Mouse (Mus musculus) midbrain, embryonic 14.5 days (tissue): ENCODE data around the gene Olfr816. TPM values are rescaled to one million over a fixed set of nuclear protein-coding genes. Genes with fewer than 3 reads are reported as not detected.
"Not testable (repeated sequence)": the region's sequence is repeated elsewhere in the genome, so short reads cannot be mapped to it uniquely, and the experiment has no call there.

Experiments used
- ATAC-seq: fragments of 200-750 bp; cut with Nextera tagmentation; 2 replicates; pipeline ENCODE4 v1.8.0; 2017; ENCODE audit warnings: moderate number of reproducible peaks, moderate library complexity; ENCODE audit not compliant: low FRiP score, low TSS enrichment
- DNase-seq: peaks from one replicate; pipeline ENCODE4 v3.0.0-alpha.2; 2015
- H3K27ac ChIP-seq: fragments of 300-500 bp; sonication (generic); replicated peaks from 2 replicates; pipeline ENCODE4 v1.5.1; 2014; ENCODE audit warnings: mild to moderate bottlenecking, low read depth, low read length, moderate library complexity
- H3K27me3 ChIP-seq: fragments of 300-500 bp; sonication (generic); 2 replicates; pipeline ENCODE4 v1.6.1; 2014; ENCODE audit warnings: low read length, control low read depth, mixed read lengths; ENCODE audit not compliant: control insufficient read depth, insufficient read depth
- H3K36me3 ChIP-seq: fragments of 300-500 bp; sonication (generic); 2 replicates; pipeline ENCODE4 v1.6.1; 2014; ENCODE audit warnings: low read length, control low read depth; ENCODE audit not compliant: control insufficient read depth, insufficient read depth
- H3K4me1 ChIP-seq: fragments of 300-500 bp; sonication (generic); 2 replicates; pipeline ENCODE4 v1.6.1; 2014; ENCODE audit warnings: mild to moderate bottlenecking, antibody characterized with exemption, low read length, control low read depth; ENCODE audit not compliant: control insufficient read depth, insufficient read depth
- H3K4me2 ChIP-seq: fragments of 300-500 bp; sonication (generic); 2 replicates; pipeline ENCODE4 v1.6.1; 2014; ENCODE audit warnings: mild to moderate bottlenecking, low read length, moderate library complexity
- H3K4me3 ChIP-seq: fragments of 300-500 bp; sonication (generic); replicated peaks from 2 replicates; pipeline ENCODE4 v1.5.1; 2014; ENCODE audit warnings: low read depth, low read length
- H3K9ac ChIP-seq: fragments of 300-500 bp; sonication (generic); replicated peaks from 2 replicates; pipeline ENCODE4 v1.6.1; 2014; ENCODE audit warnings: mild to moderate bottlenecking, low read length, moderate library complexity
- H3K9me3 ChIP-seq: fragments of 300-500 bp; sonication (generic); 2 replicates; pipeline ENCODE4 v1.6.1; 2016; ENCODE audit warnings: low read length, control low read depth, mixed read lengths; ENCODE audit not compliant: control insufficient read depth
- WGBS: fragments of 180-500 bp; shearing (Covaris S2); extraction: QIAGEN DNeasy Blood & Tissue Kit; methylation state at CpG from one replicate; pipeline ENCODE4 v1.1.7; 2014; 5-methylcytosine and 5-hydroxymethylcytosine counted together
- polyA plus RNA-seq: library from polyadenylated mRNA; unstranded; fragments of >200 nt; fragmentation: Nextera tagmentation; extraction: Ambion mirVana; gene quantifications from 2 replicates; pipeline ENCODE4 v1.2.1, GENCODE M21; 2014

The Olfr816 gene
- not detected in 2 replicates for polyA plus RNA-seq

DNA sequence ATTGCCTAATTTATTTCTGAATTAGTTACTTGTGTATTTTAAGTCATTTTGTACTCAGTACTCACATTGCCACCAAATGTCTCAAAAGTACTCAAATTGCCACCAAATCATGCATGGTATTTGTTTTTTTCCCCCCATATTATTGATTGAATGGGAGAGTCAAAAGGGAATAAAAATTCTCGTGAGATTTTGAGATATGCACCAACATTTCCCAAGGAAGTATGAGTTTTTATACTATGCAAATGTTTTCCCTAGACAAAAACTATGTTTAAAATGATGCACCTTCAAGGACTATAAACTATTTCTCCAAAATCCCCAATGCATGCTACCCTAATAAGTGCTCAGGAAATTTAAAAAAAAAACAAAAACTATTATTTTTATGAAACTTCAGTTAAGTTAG is at the start of gene Olfr816:
Gene Olfr816, minus strand, starts transcription at position 101 of the 400 bp plus-strand sequence.
- Histone ChIP-seq H3K27me3 (no peaks in the 10 kb centered on the region), H3K4me1 (no peaks in the 10 kb centered on the region), H3K9ac (no peak within 1 kb of the TSS), H3K9me3 (no peaks in the 10 kb centered on the region), H3K4me2 (no peak within 1 kb of the TSS), H3K36me3 (no peaks in the 10 kb centered on the region), H3K4me3 (no peak within 1 kb of the TSS), H3K27ac (no peak within 1 kb of the TSS)
- WGBS = 71% methylated on average over 1 of the region's 1 CpGs
- DNase-seq (no peak), ATAC-seq (no peak)

DNA sequence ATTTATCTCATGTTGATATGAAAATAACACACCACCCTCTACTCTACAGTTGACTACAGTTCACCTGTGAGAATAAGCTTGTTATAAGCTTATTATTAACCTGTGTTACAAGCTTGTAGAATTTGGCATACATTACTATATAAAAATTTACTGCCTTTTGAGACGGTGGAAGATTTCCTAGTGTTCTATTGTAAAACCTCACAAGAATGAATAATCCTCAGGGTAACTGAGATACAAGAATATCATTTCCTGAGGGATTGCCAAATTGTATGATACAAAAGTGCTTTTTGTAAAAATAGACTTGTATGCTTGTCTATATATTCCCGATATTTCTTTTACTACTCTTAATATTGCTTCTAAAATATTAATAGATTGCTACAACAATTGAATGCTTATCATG is 33.6 kb upstream of the Olfr816 start, which contains the start of gene Olfr818:
Gene Olfr818, minus strand, starts transcription at position 101 of the 400 bp plus-strand sequence.
- ATAC-seq (no peak), DNase-seq (no peak)
- Histone ChIP-seq H3K4me1 (no peaks in the 10 kb centered on the region), H3K27ac (no peak within 1 kb of the TSS), H3K36me3 (no peaks in the 10 kb centered on the region), H3K9ac (no peak within 1 kb of the TSS), H3K27me3 (no peaks in the 10 kb centered on the region), H3K4me3 (no peak within 1 kb of the TSS), H3K4me2 (no peak within 1 kb of the TSS), H3K9me3 (no peaks in the 10 kb centered on the region)
- WGBS = 93% methylated on average over 2 of the region's 2 CpGs

GRCm38 (mm10) chr10:129905767-129906166 is 9.6 kb downstream of the Olfr816 start, which contains the start of gene Olfr815:
Olfr815 (minus strand) TSS chr10:129905867.
- not testable (repeated sequence) for DNase-seq, H3K9ac ChIP-seq
- WGBS = no CpG with 5 or more reads among the region's 1 CpGs

DNA sequence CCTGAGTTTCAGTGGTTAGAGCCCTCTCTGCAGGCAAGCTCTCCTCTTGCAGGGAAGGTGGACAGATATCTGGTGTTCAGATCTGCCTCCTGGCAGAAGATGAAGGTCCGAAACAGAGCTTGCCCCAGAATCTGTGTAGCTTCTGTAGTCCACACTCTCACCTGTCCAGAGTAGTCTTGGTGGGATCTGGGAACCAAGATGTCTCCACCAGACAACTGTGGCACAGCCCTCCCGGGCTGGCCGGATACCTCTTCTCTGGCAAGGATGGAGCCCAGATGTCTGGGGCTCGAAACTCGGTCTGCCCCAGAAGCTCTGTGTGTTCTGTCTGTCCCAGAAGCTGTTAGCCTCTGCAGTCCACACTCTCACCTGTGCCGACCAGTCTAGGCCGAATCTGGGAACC is 29.5 kb downstream of the Olfr816 start:
- WGBS = 94% methylated on average over 7 of the region's 7 CpGs
- Histone ChIP-seq H3K4me3 (no peak overlapping the region), H3K4me1 (no peaks in the 10 kb centered on the region), H3K9ac (no peak overlapping the region), H3K36me3 (no peaks in the 10 kb centered on the region), H3K27ac (no peak overlapping the region), H3K4me2 (no peak overlapping the region), H3K27me3 (no peaks in the 10 kb centered on the region), H3K9me3 (no peaks in the 10 kb centered on the region)
- DNase-seq (no peak), ATAC-seq (no peak)

More at GRCm38 (mm10) chr10:129905767-129906166, 9.6 kb downstream of the Olfr816 start, which contains the start of gene Olfr815:
- H3K27me3 ChIP-seq, ATAC-seq, H3K4me2 ChIP-seq, H3K4me3 ChIP-seq, H3K9me3 ChIP-seq, H3K4me1 ChIP-seq, H3K27ac ChIP-seq, H3K36me3 ChIP-seq: not testable (repeated sequence)

DNA sequence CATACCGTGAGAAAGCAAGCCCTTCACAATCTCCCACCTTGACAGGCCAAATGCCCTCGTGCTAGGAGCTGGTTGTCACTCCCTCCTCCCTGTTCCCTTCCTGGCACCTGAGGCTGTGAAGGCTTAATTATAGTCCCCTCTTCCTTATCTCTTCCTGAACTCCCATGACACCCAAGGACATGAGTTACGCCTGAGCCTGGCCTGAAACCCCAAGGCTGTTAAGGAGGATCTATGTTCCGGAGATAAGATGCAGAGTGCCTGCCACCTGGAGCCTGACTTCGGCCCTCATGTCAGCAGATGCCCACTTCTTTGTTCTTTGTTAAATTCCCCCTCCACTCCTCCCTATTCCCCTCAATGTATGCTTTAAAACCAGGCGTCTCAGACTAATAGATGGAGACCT is 29.9 kb downstream of the Olfr816 start:
- not testable (repeated sequence) for ATAC-seq, H3K4me3 ChIP-seq, H3K36me3 ChIP-seq, H3K4me1 ChIP-seq, H3K9me3 ChIP-seq, H3K9ac ChIP-seq, H3K27me3 ChIP-seq, DNase-seq, H3K4me2 ChIP-seq, H3K27ac ChIP-seq
- WGBS = 89% methylated on average over 6 of the region's 6 CpGs

DNA sequence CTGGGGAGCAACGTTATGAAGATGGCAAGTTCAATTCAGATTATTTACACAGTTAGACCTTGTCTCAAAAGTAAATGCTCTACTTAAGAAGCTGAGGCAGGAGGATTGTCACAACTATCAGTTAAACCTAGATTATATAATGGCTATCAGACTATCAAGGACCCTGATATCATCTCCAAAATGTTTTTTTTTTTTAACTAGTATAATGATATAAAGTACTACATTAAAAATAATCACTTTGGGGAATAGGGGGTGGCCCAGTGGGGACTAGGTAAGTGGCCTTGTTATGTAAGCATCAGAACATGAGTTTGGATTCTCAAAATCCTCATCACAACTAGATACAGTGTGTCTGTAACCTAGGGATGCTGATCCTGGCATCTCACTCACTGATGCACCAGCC is 35.6 kb downstream of the Olfr816 start, which contains the start of gene Olfr814:
Gene Olfr814, minus strand, starts transcription at position 101 of the 400 bp plus-strand sequence.
- H3K4me3 ChIP-seq, H3K4me1 ChIP-seq, ATAC-seq, H3K27ac ChIP-seq, H3K9ac ChIP-seq, H3K27me3 ChIP-seq, H3K9me3 ChIP-seq, H3K36me3 ChIP-seq, H3K4me2 ChIP-seq, DNase-seq: not testable (repeated sequence)
- WGBS = no CpG with 5 or more reads among the region's 1 CpGs

Other genes starting within 250 kb of the Olfr816 start
- not detected in 2 replicates for gene Olfr801, start 241.7 kb downstream of the Olfr816 start, polyA plus RNA-seq
- gene Olfr802, start 227.4 kb downstream of the Olfr816 start, polyA plus RNA-seq = 0.04 TPM in 1 of 2 replicates, not detected in the other
- gene Olfr803, start 221.3 kb downstream of the Olfr816 start, polyA plus RNA-seq = not detected in 2 replicates
- not detected in 2 replicates for gene Olfr804, start 212.4 kb downstream of the Olfr816 start, polyA plus RNA-seq
- gene Olfr805, start 186.2 kb downstream of the Olfr816 start, polyA plus RNA-seq = not detected in 2 replicates
- gene Olfr806, start 173.7 kb downstream of the Olfr816 start, polyA plus RNA-seq = not detected in 2 replicates
- not detected in 2 replicates for gene Olfr807, start 157.8 kb downstream of the Olfr816 start, polyA plus RNA-seq
- gene Olfr808, start 150.1 kb downstream of the Olfr816 start, polyA plus RNA-seq = not detected in 2 replicates
- not detected in 2 replicates for gene Olfr809, start 141.0 kb downstream of the Olfr816 start, polyA plus RNA-seq
- gene Olfr810, start 120.7 kb downstream of the Olfr816 start, polyA plus RNA-seq = not detected in 2 replicates
- not detected in 2 replicates for gene Olfr811, start 111.2 kb downstream of the Olfr816 start, polyA plus RNA-seq
- gene Olfr812, start 69.5 kb downstream of the Olfr816 start, polyA plus RNA-seq = not detected in 2 replicates
- not detected in 2 replicates for gene Olfr813, start 60.2 kb downstream of the Olfr816 start, polyA plus RNA-seq
- not detected in 2 replicates for gene Olfr814, start 35.7 kb downstream of the Olfr816 start, polyA plus RNA-seq
- not detected in 2 replicates for gene Olfr815, start 9.7 kb downstream of the Olfr816 start, polyA plus RNA-seq
- not detected in 2 replicates for gene Olfr818, start 33.5 kb upstream of the Olfr816 start, polyA plus RNA-seq
- not detected in 2 replicates for gene Olfr819, start 51.7 kb upstream of the Olfr816 start, polyA plus RNA-seq
- gene Olfr247, start 60.5 kb upstream of the Olfr816 start, polyA plus RNA-seq = not detected in 2 replicates
- not detected in 2 replicates for gene Gm10310, start 69.5 kb upstream of the Olfr816 start, polyA plus RNA-seq
- not detected in 2 replicates for gene Olfr820, start 97.0 kb upstream of the Olfr816 start, polyA plus RNA-seq
- gene Olfr821, start 114.8 kb upstream of the Olfr816 start, polyA plus RNA-seq = not detected in 2 replicates
- gene Olfr822, start 155.6 kb upstream of the Olfr816 start, polyA plus RNA-seq = not detected in 2 replicates
- not detected in 2 replicates for gene Olfr823, start 199.8 kb upstream of the Olfr816 start, polyA plus RNA-seq
- not detected in 2 replicates for gene Olfr824, start 214.4 kb upstream of the Olfr816 start, polyA plus RNA-seq